Mouse (Mus musculus): Measurements from ENCODE around the gene Naa25.
"Not testable (repeated sequence)": the region's sequence is repeated elsewhere in the genome, so short reads cannot be mapped to it uniquely, and the experiment has no call there.

The Naa25 gene

DNA sequence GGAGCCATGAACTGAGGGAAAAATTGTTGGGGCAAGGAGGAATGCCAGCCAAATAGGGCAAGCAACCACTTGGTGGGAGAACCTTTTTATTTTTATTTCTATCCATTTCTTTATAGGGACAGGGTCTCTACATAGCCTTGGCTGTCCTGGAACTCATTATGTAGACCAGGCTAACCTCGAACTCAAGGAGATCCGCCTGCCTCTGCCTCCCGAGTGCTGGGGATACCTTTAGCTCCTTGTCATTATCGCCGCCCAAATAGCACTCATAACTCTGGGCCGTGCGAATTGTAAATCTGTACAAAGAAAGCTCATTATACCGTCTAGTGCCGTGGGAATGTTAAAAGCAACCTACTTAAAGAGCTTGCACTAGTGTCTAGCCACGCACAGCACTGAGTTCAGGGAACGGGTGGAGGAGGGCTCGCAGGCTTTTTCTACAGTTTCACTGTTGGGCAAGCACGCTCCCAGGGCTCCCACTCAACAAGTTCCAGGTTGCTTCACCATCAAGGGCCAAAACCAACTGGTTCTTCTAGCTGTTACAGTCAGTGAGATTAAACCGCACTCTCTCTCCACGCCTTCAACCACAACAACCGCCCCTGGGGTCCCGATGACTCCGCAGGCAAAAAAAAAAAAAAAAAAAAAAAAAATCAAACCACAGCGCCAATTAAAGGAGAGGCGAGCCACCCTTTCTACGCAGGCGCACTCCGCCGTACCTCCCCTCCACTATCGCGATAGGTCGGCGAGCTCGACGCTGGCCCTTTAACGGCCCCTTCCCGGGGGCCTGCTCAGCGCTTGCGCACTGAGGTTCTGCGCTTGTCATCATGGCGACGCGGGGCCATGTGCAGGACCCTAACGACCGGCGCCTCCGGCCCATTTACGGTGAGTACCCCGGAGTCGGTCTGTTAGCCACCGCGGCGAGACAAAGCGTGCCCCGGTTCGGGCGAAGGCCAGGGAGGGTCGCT lies at the start of gene Naa25:
Gene Naa25 (plus strand): TSS at position 750 of the 959 bp plus-strand sequence.
- peak; percentile 94 for DNase-seq

DNA sequence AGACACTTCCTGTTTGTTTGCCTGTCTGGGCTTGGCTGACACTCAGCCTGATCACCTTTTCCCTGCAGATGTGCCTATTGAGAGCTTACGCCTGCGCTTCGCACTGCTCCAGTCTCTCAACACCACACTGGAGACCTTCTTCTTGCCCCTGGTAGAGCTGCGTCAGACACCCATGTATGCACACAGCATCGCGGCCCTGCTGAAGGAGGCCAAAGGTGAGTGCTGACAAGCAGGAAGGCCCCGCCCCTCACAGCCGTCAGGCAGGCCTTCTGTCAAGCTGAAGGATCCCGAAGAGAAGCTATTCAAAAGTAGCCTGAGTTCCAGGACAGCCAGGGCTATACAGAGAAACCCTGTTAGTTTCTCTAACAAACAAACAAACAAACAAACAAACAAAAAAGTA lies 38.5 kb upstream of the Naa25 start:
- no peak for DNase-seq

DNA sequence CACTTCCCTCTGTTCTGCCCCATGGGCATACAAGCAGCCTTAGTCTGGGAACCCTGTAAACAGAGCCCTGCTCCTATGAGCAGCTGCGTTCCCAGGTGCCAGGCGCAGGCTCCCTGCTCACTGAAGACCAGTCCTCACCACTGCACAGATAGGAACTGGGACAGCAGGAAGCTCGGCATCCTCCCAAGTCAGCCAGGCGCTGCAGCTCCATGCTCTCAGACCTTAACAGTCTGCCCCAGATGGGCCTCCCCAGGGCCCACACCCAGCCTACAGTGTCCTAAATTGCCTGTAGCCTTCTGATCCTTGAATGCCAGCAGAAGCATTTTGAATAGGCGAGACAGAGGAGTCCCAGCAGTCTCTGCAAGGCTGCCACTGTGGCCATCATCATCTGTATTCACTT lies 36.0 kb upstream of the Naa25 start:
- peak; percentile 58 for DNase-seq

DNA sequence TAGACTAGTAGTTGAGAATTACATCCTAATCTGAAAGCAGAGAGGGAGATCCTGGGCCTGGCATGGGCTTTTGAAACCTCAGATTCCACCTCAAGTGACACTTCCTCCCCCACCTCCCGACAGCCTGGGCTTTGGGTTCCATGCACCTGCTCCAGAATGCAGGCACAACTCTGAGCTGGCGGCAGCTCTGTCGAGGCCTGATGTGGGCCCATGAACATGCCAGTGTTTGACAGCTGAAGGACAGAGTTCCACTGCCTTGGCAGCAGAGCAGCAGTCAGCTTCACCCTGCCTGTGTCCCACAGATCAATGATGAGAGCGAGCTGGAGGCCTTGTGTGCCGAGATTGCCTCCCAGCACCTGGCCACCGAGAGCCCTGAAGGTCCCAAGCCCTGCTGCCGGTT lies 34.3 kb upstream of the Naa25 start:
- DNase-seq = no peak

DNA sequence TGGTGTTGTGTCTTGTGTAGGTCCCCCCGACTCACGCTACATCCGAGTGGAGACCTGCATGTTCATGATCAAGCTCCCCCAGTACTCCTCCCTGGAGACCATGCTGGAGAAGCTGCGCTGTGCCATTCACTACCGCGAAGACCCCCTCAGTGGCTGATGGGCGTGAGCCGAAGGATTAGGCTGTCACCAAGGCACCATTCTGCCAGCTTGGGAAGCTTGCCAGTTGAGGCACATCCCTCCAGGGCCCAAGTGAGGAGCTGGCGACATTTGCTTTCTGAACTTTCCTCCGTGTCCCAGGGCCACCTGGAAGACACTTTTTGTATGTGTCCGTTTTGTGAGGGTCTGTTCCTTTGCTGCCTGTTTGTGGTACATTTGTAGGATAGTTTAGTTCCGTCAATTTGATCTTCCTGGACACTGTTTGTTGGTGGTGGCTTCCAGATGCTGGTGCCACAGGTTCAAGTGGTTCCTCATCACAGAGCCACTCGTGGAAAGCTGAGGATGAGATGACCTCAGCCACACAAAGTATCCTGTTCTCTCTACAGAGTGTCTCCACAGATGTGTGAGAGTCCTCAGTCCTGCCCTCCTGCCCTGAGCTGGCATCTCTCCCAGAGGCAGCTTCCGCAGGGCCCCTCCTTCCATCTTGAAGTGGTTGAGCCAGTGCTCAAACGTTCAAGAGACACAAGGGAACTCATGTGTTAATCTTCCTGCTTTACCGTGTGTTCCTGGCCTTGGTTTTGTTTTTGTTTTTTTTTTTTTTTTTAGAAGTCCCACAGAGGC lies 31.1 kb upstream of the Naa25 start:
- no peak for DNase-seq

DNA sequence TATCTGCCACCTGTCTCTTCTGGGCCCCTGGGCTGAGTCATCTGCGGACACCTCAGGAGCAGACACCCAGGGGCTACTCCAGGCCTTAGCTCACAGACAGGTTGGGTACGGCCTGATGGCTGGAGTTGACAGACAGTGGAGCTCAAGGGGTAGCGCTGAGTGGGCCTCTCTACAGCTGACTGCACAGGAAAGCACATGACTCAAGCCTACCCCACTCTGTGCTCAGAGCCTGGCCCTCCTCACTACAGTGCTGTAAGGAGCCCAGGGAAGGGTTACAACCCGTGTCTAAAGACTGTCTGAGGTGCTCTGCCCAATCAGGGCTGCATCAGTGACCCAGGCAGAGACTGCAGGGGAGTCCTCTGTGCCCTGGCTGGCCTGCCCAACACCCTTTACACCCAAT lies 30.5 kb upstream of the Naa25 start:
- DNase-seq = no peak

DNA sequence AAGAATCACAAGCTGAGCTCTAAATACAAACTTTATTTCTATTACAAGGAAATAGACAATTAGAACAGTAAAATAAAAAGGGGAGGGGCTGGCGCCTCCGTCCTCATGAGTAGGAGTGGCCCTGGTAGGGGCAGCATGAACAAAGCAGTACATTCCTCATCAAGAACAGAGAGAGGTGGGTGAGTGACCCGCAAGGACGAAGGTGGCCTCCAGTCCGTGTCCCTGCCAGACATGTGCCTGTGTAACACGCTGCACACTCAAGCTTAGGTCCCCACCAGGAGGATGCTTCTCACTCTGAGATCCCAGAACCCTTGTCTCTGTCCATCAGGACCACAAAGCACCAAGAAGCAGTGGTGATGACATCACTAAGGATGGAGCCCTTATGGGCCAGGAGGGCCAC lies 26.0 kb upstream of the Naa25 start:
- no peak for DNase-seq

DNA sequence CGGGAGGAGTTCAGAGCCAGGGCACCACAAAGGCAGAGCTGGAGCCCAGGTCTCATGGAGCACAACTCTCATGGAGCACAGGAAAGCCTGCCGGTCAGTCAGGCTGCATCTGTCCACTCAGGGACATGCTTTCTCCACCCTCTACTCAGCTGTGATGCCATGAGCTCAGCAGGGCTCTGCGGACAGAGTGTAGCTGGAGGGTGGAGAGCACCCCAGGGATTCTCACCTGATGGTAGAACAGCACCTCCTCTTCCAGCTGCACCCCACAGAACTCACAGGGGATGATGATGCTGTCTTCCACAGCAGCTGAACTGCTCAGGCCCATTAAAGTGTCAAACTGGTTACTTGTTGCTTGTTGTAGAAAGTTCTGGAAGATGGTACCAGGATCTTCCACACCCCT lies 22.9 kb upstream of the Naa25 start:
- DNase-seq = no peak

DNA sequence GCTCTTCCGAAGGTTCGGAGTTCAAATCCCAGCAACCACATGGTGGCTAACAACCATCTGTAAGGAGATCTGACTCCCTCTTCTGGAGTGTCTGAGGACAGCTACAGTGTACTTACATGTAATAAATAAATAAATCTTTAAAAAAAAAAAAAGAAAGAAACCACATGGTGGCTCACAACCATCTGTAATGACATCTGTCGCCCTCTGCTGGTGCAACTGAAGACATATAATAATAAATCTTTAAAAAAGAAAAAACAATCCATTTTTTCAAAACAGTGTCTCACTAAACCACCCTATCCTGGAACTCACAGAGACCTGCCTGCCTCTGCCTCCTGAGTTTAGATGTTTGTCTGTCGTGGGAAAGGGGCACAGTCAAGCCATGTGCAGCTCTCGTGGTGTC lies 20.8 kb upstream of the Naa25 start:
- DNase-seq = not testable (repeated sequence)

DNA sequence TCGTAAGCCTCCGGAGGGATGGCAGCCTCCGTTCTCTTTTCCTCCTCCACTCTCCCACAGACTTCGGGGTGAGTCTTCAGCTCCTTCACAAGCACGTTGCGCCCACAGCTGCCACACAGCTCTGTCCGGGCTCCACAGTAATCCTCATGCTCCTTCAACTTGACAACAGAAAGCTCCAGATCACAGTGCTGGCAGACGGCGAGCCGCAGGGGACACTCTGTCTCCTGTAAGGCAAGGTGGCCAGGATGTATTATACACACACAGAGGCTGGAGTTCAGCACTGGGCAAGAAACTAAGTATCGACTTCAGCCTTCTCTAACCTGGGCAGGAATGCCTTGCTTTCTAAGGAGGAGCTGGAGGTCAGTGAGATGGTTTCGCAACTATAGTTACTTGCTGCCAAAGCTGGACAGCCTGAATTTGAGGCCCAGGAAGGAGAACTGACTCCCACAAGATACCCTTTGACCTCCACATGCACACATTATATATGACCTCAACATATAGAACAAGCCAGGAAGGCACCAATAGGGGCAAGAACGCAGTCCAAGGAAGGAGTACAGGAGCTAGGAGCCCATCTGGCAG lies 19.0 kb upstream of the Naa25 start:
- DNase-seq = no peak

DNA sequence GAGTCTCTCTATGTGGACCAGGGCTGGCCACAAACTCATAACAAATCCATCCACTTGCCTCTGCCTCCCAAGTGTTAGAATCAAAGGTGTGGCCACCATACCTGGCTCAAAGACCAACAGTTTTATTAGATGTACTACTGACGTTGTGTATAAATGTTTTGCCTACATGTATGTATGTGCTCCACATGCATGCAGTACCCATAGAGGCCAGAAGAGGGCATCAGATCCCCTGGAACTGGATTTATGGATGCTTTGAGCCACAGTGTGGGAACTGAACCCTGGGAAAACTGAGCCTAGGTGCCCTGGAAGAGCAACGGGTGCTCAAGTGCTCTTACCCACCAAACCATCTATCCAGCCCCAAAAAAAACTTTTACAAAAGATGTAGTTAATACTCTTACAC lies 17.0 kb upstream of the Naa25 start:
- DNase-seq = no peak

DNA sequence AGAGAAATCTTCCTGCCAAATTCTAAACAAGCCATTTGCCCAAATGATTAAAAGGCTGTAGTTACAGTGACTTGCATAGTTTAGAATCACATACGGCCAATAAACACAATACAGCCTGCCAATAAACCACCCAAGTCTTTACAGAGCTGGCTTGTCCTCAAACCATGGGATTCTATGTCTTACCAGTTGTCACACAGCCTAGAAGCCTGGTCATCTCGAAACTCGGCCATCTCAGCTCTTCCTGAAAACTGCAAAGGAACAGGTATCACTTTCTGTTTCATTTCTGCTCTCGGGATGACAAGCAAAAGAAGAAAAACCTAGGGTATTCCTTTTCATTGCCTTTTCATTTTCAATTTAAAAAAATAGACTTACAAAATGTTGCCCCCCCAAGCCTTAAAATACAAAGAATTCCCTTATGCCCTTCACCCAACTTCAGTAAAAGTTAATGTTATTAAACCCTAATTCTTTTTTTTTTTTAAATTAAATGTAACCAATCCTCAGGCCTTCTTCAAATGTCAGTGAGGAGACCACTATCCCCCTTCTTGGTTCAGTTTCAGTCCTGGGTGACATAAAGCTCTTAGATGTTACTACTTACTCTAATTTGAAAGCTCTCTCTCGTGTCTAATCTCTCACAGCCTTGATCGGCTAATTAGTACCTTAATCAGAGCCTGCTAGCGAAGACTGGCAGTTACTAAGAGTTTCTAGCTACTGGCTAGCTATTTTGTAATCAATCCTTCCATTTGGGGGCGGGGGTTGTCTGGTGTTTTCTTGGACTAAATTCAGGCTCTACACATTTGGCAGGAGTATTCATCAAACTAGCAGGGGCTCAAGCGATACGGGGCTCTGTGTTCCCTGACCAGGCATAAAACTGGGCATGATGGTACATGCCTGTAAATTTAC lies 13.6 kb upstream of the Naa25 start:
- DNase-seq = peak; percentile 35

DNA sequence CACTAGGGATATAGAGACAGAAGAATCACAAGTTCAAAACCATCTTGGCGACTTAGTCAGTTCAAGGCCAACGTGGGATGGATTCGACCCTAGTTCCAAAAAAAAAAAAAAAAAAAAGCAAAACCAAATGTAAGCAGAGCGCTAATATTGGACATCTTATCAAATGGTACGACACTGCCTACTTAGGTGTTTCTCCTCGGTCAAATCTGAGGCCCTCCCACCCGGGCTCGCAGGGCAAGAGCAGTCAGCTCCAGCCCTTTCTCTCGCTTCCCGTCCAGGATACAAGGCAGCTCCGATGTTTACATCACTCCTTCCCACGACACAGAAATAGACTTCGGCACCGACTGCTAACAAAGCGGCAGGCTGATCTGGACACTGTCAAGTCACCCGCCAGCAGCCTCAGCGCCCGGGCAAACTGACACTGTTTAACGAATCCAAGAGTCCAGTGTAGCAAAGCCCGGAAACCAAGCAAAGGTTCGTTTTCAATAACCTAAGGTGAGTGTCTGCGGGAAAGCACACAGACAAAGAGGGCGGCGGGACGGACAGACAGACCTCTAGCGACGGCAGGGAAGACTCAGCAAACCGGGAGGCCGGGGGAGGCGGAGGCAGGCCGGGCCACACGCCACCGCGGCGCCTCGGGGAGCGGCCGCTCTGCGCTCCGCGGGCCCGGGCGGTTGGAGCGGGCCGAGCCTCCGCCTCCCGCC lies 12.8 kb upstream of the Naa25 start:
- DNase-seq = no peak

DNA sequence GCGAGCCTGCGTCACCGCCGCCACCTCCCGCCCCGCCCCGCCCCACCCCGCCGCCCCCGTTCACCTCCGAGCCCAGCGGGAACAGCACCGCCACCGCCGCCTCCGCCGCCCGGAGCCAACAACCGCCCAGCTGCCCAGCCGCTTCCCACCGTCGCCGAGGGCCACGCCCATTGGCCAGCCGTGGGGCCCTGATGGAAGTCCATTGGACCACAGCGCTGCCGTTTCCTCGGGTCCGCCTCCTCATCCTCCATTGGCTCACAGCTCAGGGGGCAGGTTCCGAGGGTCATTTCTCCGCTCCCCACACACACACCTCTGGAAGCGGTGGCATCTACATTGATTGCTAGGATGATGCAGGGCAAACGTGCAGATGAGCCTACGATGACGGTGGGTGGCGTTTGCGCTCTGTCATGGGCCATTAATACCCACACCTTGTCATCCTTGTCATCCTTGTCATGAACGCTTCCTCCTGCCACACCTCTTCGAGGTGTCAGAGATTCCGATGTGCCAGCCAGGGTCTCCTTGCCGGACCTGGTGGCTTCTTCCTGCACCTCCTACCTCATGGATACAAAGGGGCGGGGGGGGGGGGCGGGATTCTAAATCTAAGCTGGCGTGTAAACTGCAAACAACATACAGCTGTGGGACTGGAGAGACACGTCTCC lies 12.1 kb upstream of the Naa25 start, which contains the start of gene Trafd1:
Gene Trafd1 (minus strand): TSS at position 172 of the 659 bp plus-strand sequence.
- DNase-seq = peak; percentile 95

DNA sequence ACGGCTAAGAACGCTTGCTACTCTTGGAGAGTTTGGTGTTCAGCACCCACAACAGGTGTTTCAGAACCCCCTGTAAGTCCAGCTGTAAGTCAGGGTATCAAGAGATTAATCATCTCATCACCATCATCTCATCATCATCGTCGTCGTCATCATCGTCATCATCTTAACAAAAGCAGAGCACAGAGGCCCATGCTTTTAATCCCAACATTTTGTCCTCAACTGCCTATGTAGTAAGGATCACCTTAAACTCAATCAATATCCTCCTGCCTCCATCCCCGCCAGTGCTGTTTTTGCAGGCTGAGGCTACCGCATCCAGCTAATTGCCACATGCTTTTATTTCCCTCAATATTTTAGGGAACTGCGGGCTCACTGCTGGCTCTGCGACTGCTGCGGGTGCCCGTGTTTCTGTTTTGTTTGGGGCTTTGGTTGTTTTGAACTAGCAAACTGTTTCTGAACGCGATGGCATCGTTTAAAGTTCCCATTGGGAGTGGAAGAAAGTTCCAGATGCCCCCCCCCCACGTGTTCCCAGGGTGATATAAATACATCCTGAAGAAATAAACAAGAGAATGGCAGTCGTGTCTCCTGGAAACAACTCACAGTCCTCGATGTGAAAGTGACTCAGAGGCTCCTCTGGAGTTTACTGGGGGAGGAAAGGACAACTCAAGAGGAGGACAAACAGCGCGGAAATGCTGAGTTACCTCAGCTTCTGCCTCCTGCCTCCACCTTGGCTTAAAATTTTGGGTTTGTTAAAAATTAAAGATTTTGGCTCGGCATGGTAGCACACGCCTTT lies 11.4 kb upstream of the Naa25 start:
- DNase-seq = no peak

DNA sequence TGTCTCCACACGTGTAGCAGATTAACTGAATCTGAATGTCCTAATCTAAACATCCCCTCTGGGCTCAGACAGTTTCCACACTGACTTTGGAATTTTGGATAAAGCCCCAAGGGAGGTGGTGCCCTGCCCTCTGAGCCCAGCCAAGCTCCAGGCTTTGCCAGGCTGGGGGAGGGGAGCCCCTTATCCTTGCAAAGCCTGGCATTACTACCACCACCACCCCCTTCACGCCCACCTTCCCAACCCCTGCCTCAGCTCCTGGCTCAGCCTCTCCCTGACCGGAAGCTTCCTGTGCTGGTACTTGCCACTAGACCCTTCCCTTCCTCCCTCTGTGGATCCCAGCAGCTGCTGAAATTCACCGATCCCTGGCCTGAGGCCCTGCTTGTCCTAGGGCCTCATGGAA lies 10.6 kb upstream of the Naa25 start:
- peak; percentile 58 for DNase-seq

DNA sequence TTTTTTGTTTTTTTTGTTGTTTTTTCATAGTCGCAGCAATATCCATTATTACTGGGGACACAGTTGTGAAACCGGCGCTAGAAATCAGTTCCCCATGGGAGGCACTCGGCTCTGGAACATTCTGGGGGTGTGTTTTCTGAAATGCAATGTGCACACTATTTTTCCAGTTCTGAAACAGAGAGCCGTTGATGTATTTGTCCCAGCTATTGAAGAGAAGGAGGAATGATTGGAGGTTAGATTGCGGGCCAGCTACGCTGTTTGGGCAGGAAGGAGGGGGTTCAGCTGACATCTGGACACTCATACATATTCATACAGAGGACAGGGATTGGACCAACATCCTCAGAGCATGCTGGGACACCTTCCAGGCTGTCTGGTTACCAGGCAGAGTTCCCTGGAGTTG lies 8.6 kb upstream of the Naa25 start:
- DNase-seq = no peak

DNA sequence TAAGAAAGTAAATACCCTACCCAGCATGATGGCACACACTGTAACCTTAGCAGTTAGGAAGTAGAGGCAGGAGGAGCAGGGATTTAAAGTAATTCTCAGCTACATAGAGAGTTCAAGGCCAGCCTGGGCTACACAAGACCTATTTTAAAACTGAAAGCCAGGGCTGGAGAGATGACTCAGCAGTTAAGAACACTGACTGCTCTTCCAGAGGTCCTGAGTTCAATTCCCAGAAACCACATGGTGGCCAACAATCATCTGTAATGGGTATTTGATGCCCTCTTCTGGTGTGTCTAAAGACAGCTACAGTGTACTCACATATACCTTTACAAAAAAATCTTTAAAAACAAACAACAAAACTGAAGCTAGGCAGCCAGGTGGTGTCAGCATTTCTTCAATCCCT lies 8.0 kb upstream of the Naa25 start:
- no peak for DNase-seq

DNA sequence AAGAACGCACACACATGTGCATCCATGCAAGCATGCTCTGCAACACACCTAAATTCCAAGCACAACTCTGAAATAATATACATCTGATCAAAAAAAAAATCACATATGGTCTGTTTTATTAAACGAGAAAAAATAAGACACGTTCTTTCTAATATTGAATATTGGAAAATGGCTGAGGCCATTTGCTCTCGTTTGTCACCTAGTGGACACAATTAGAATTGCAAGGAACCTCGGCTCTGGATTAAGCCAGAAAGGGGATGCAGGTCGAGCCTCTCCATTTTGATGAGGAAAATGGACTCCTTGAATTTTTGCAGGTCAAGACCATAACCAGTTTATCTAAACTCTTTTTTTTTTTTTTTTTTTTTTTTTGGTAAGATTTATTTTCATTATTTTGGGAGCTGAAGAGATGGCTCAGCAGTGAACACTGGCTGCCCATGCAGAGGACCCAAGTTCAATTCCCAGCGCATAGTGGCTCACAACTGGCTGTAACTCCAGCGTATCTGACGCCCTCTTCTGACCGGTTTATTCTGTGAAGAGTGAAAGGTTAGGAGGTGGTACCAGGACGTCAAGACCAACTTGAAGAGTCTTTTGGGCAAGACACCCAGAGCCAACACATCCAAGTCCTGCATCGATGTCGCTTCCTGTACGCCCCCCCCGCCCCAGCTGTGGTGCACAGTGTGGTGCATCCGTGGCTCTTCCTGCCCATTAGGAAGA lies 4.9 kb upstream of the Naa25 start:
- peak; percentile 28 for DNase-seq

DNA sequence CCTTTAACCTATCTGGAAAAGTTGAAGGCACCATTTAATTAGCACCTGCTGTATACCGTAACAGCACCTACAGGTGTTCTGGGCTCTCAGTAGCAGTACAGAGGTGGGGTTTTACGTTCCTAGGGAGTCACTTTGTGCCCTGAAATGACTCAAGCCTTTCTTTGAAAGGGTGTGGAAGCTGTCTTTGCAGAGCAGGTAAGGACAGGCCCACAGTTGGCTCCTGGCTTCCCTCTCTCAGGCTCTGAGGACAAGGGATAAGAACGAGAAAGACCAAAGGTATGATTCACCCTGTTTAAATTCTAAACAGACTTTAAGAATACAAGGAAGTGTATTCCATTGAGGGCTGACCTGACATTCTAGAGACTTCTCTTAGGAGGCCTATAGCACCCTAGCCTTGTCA lies 4.3 kb upstream of the Naa25 start:
- DNase-seq = no peak

Data from cerebellum, adult 11-12 months (tissue).